ENCODE assay signal across 10 mouse cellular contexts in the genomic region with DNA sequence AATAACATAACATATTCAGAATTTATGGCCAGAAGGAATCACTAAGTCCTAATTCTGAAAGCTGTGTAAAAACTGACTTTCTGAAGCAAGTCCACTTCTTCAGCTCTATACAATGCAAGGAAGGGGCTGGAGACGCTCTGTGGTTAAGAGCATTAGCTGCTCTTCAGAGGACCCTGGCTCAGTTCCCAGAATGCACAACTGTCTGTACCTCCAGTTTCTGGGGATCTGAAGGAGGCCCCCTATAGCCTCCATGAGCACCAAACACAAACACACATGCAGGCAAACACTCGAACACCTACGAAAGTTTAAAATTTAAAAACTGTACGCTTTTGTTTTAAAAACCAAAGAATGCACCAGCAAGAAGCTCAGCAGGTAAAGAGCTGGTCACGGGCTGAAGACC. TPM values are rescaled to one million over a fixed set of nuclear protein-coding genes. Genes with fewer than 3 reads are reported as not detected.
A peak's percentile ranks its signal among the peaks of the same experiment; 100 is the strongest.
DNase-seq lines count a peak whose midpoint lies in the region; ATAC-seq and TF ChIP-seq lines count a peak whose summit lies in the region.
"Had no signal": no experiment of that assay in that cellular context is flagged by ENCODE, and none has a peak within 500 bp of the region (broad histone marks: within the 10 kb centered on the region; RNA-seq: fewer than 3 reads in every experiment).

No protein-coding gene starts in this region.

- no peak for ATAC-seq in limb, embryonic 12.5 days (ENCODE audit: insufficient number of reproducible peaks, insufficient read depth, low FRiP score, low TSS enrichment, low read depth)
- ATAC-seq in liver, embryonic 16.5 days (ENCODE audit: low read depth), result no peak

- no peaks in the 10 kb centered on the region for H3K9me3 ChIP-seq in limb, embryonic 12.5 days
- H3K9me3 ChIP-seq in limb, embryonic 10.5 days (replicated peaks), result no peaks in the 10 kb centered on the region
- no peaks in the 10 kb centered on the region for H3K9me3 ChIP-seq in liver, embryonic 16.5 days (replicated peaks; ENCODE audit: control insufficient read depth, low read length)
- H3K9me3 ChIP-seq: hindbrain, embryonic 15.5 days had no signal

- H3K36me3 ChIP-seq in limb, embryonic 12.5 days, result peaks cover 27% of the 10 kb centered on the region
- H3K36me3 ChIP-seq in limb, embryonic 10.5 days, result peaks cover 44% of the 10 kb centered on the region
- H3K36me3 ChIP-seq in liver, embryonic 16.5 days (ENCODE audit: control insufficient read depth, insufficient read depth), result peaks cover 10% of the 10 kb centered on the region
- H3K36me3 ChIP-seq: hindbrain, embryonic 15.5 days had no signal

- H3K4me2 ChIP-seq in limb, embryonic 12.5 days, result no peak overlapping the region
- 0 out of 2 replicates have a peak overlapping the region, but pooled peaks have one; percentile 12 for H3K4me2 ChIP-seq in liver, embryonic 16.5 days (ENCODE audit: low read depth, low read length)
- H3K4me2 ChIP-seq: hindbrain, embryonic 15.5 days had no signal

- no peak for TF ChIP-seq POLR2A in brain, embryonic 14.5 days (IDR thresholded peaks at IDR 0.05; ENCODE audit: borderline replicate concordance, extremely low read depth, insufficient read depth, insufficient read length, poor library complexity, severe bottlenecking)

- H3K27ac ChIP-seq in limb, embryonic 12.5 days, result peak overlapping the region; percentile 13
- H3K27ac ChIP-seq in limb, embryonic 10.5 days, result no peak overlapping the region
- H3K27ac ChIP-seq in liver, embryonic 16.5 days (ENCODE audit: low read length), result peak overlapping the region; percentile 34
- H3K27ac ChIP-seq: hindbrain, embryonic 15.5 days had no signal

- H3K4me3 ChIP-seq in limb, embryonic 12.5 days (replicated peaks), result no peak overlapping the region
- no peak overlapping the region for H3K4me3 ChIP-seq in limb, embryonic 10.5 days
- no peak overlapping the region for H3K4me3 ChIP-seq in liver, embryonic 16.5 days (ENCODE audit: low read depth, low read length)
- H3K4me3 ChIP-seq: hindbrain, embryonic 15.5 days had no signal

- WGBS in limb, embryonic 12.5 days, result 88% methylated on average over 5 of the region's 5 CpGs
- WGBS in limb, embryonic 10.5 days, result 92% methylated on average over 5 of the region's 5 CpGs
- WGBS in liver, embryonic 16.5 days (ENCODE audit: insufficient replicate concordance), result 46% methylated on average over 5 of the region's 5 CpGs

- peaks cover 34% of the 10 kb centered on the region for H3K4me1 ChIP-seq in limb, embryonic 12.5 days (replicated peaks)
- H3K4me1 ChIP-seq in limb, embryonic 10.5 days, result peaks cover 9% of the 10 kb centered on the region
- peaks cover 70% of the 10 kb centered on the region for H3K4me1 ChIP-seq in liver, embryonic 16.5 days (ENCODE audit: control insufficient read depth, low read depth, low read length)

- H3K9ac ChIP-seq in limb, embryonic 12.5 days (replicated peaks), result no peak overlapping the region
- no peak overlapping the region for H3K9ac ChIP-seq in liver, embryonic 16.5 days (ENCODE audit: low read depth, low read length)
- H3K9ac ChIP-seq: hindbrain, embryonic 15.5 days had no signal

- no peaks in the 10 kb centered on the region for H3K27me3 ChIP-seq in limb, embryonic 12.5 days
- no peaks in the 10 kb centered on the region for H3K27me3 ChIP-seq in limb, embryonic 10.5 days (ENCODE audit: low read depth, poor library complexity, severe bottlenecking)
- H3K27me3 ChIP-seq in liver, embryonic 16.5 days (ENCODE audit: control insufficient read depth, insufficient read depth, low read depth, low read length), result no peaks in the 10 kb centered on the region
- H3K27me3 ChIP-seq: hindbrain, embryonic 15.5 days had no signal

- intact Hi-C loops in left cerebral cortex, postnatal 25 days (cut with DNase I), result no loop called here

- peak; percentile 90 for DNase-seq in heart, adult 11 months
- DNase-seq in heart, adult 9 months (ENCODE audit: low spot score in 2 of 2), result no peak
- DNase-seq in limb, embryonic 10.5 days (ENCODE audit: low spot score), result no peak
- DNase-seq in brain, embryonic 14.5 days (ENCODE audit: low read depth), result peak; percentile 61
- no peak for DNase-seq in left cerebral cortex, postnatal 25 days (ENCODE audit: low spot score in 2 of 2)
- DNase-seq in frontal cortex, postnatal 36 days (ENCODE audit: low spot score in 2 of 2), result no peak
- DNase-seq: cerebellum, adult 18-20 months had no signal

- TF ChIP-seq CTCF in brain, embryonic 14.5 days (IDR thresholded peaks at IDR 0.05; ENCODE audit: borderline replicate concordance, extremely low read depth, insufficient read depth, insufficient read length), result no peak

RNA-seq across cellular contexts. Expression of a gene that starts 31.5 kb away (rescaled TPM):
- 191 and 199 TPM in 2 replicates for polyA plus RNA-seq in limb, embryonic 12.5 days (2016; fragmentation: Nextera tagmentation; extraction: Ambion mirVana)
- polyA plus RNA-seq in limb, embryonic 10.5 days (2016; fragmentation: Nextera tagmentation; extraction: Ambion mirVana), result 208 and 220 TPM in 2 replicates
- polyA plus RNA-seq in brain, embryonic 14.5 days (2012; rRNA removed), result 61.3 and 62.3 TPM in 2 replicates
- polyA plus RNA-seq in liver, embryonic 16.5 days (2015; fragmentation: Nextera tagmentation; extraction: Ambion mirVana), result 109 and 110 TPM in 2 replicates
- 10 to 100 TPM; 31.8 to 34.1 TPM for total RNA-seq in left cerebral cortex, postnatal 25 days (2021)

Comparison
In these comparisons a context has a peak if more than half of its experiments do, and no peak if none do; other contexts are left out.
1. DNase-seq: peak in heart, adult 11 months (single experiment) and brain, embryonic 14.5 days (single experiment); none in heart, adult 9 months (0 of 2), limb, embryonic 10.5 days (single experiment), left cerebral cortex, postnatal 25 days (0 of 2) and frontal cortex, postnatal 36 days (0 of 2).